Mouse (Mus musculus) kidney, adult 2 months (tissue): ENCODE measurements around the gene Prkar2b.

Experiments
- CTCF ChIP-seq: fragments of 200-500 bp; conservative IDR thresholded peaks from 2 replicates; pipeline ENCODE4 v1.5.1; 2011; ENCODE audit warnings: low read depth, mild to moderate bottlenecking, control low read depth, low read length, moderate library complexity, mixed read lengths; ENCODE audit not compliant: insufficient read depth, insufficient read length
- POLR2A ChIP-seq: fragments of 200-500 bp; IDR thresholded peaks from one replicate; pipeline ENCODE4 v1.6.1; 2011; ENCODE audit warnings: low read depth, low read length, control low read depth

GRCm38 (mm10) chr12:32008728-32009127 lies 52.4 kb downstream of the Prkar2b start:
- no peak for TF ChIP-seq CTCF
- no peak for TF ChIP-seq POLR2A
